Mouse (Mus musculus): ENCODE measurements at regions not wholly inside any gene's neighbourhood (a gene's known extent, or its start where the extent isn't known, plus 50 kb on each side); places are given as distances from the start of the nearest gene placed in this dataset.

DNA sequence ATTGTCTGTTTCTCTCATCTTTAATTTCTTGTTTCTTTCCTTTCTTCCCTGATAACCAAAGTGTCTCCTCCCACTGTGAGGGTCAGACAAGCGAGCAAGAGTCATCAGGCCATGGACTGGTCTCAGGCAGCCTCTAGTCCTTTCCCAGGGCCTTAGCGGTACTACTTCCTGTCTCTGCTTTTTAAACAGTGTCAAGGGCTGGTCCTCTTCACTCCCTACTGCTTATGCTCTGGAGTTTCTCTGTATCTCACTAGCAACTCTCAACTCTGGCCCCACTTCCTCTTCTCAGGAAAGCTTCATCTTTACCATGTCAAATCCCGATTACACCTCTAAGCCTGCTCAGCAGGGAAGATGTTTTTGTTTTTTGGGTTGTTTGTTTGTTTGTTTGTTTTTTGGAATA is 124.1 kb downstream of the Pten start:
- Histone ChIP-seq H3K27me3 (ENCODE audit: control insufficient read depth, insufficient read depth, low read length) (no peaks in the 10 kb centered on the region), H3K4me3 (ENCODE audit: low read depth, low read length) (no peak overlapping the region), H3K27ac (ENCODE audit: insufficient read depth, low read depth, low read length) (no peak overlapping the region), H3K36me3 (ENCODE audit: control insufficient read depth, insufficient read depth, low read length) (no peaks in the 10 kb centered on the region), H3K4me1 (ENCODE audit: control insufficient read depth, insufficient read depth, insufficient read length, low read length) (no peaks in the 10 kb centered on the region)
- TF ChIP-seq POLR2A (IDR thresholded peaks at IDR 0.05; ENCODE audit: low read depth, low read length) (no peak), CTCF (IDR thresholded peaks at IDR 0.05; ENCODE audit: extremely low read depth, insufficient read length, insufficient replicate concordance, low read depth, low read length) (no peak)
- 84% methylated on average over 3 of the region's 3 CpGs for WGBS

DNA sequence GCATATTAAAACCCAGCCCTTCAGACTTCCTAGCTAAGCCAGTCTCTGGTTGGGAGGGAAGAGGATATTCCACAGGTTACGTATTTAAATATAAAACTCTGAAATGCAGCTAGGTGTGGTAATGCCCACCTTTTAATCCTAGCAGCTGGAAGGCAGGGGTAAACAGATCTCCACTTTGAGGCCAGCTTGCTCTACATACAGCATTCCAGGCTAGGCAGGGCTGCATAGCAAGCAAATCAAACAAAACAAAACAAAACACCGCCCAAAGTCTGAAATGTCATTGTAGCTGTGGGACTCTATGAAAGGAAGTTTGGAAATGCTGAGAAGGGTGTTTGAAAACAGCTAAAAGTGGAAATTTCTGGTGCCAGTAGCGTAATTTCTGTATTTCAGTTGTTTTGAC is 127.0 kb downstream of the Pten start:
- Histone ChIP-seq H3K27me3 (ENCODE audit: control insufficient read depth, insufficient read depth, low read length) (no peaks in the 10 kb centered on the region; the same call in 1 of the 2 replicates), H3K27ac (ENCODE audit: insufficient read depth, low read depth, low read length) (no peak overlapping the region), H3K4me1 (ENCODE audit: control insufficient read depth, insufficient read depth, insufficient read length, low read length) (no peaks in the 10 kb centered on the region), H3K4me3 (ENCODE audit: low read depth, low read length) (no peak overlapping the region), H3K36me3 (ENCODE audit: control insufficient read depth, insufficient read depth, low read length) (no peaks in the 10 kb centered on the region)
- TF ChIP-seq POLR2A (IDR thresholded peaks at IDR 0.05; ENCODE audit: low read depth, low read length) (no peak), CTCF (IDR thresholded peaks at IDR 0.05; ENCODE audit: extremely low read depth, insufficient read length, insufficient replicate concordance, low read depth, low read length) (no peak)
- WGBS = 79% methylated on average over 3 of the region's 3 CpGs

DNA sequence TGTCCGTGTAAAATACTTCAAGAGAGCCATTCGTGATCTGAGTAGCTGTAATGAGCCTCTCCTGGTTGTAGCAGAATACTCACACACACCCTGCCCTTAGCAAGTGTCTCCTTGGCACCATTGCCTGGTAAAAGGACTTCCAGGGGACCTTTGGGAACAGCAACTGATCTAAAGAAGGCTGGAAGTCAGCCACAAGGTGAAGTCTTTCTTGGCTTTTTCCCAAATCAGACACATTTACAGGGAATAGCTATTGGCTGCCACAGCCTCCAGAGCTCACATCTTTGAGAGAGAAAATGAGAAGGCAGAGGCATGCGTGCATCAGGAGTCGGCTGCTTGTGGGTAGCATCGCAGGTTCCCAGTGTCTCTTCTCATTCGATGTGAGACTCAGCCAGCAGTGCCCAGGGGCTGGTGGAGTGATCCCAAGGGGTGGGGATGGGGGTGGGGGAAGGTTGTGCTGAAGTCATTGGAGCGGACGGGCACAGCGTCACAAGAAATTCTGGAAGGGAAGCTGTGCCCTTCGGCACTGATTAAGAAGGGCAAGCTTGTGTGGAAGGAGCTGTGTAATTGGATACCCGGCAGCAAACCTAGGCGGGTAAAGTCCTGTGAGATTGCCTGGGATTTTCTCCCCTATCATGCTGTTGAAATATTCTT is 128.3 kb downstream of the Pten start:
- Histone ChIP-seq H3K36me3 (ENCODE audit: control insufficient read depth, insufficient read depth, low read length) (no peaks in the 10 kb centered on the region), H3K27ac (ENCODE audit: insufficient read depth, low read depth, low read length) (no peak overlapping the region), H3K27me3 (ENCODE audit: control insufficient read depth, insufficient read depth, low read length) (no peaks in the 10 kb centered on the region; the same call in 1 of the 2 replicates), H3K4me3 (ENCODE audit: low read depth, low read length) (no peak overlapping the region), H3K4me1 (ENCODE audit: control insufficient read depth, insufficient read depth, insufficient read length, low read length) (no peaks in the 10 kb centered on the region)
- WGBS = 52% methylated on average over 12 of the region's 12 CpGs
- TF ChIP-seq POLR2A (IDR thresholded peaks at IDR 0.05; ENCODE audit: low read depth, low read length) = no peak
- TF ChIP-seq CTCF (IDR thresholded peaks at IDR 0.05; ENCODE audit: extremely low read depth, insufficient read length, insufficient replicate concordance, low read depth, low read length) = no peak

DNA sequence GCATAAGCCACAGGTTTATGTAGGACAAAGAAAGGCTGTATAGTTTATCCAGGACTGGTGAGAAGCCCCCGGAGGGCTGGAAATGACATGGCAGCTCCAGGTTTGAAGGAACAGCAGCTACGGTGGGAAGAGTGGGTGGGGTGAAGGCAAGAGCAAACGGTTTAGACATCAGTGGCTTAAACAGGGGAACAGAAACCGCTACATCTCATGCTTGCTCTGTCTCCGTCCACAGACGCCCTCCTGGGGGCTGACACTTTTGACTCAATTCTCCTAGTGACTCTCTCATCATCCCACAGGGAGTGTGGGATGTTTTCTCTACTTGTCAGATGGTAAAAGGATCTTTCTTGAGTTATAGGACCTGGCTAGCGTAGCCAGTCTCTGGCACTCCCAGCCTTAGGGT is 129.9 kb downstream of the Pten start:
- TF ChIP-seq POLR2A (IDR thresholded peaks at IDR 0.05; ENCODE audit: low read depth, low read length) (no peak), CTCF (IDR thresholded peaks at IDR 0.05; ENCODE audit: extremely low read depth, insufficient read length, insufficient replicate concordance, low read depth, low read length) (no peak)
- 91% methylated on average over 7 of the region's 7 CpGs for WGBS
- H3K27me3 ChIP-seq (ENCODE audit: control insufficient read depth, insufficient read depth, low read length) = no peaks in the 10 kb centered on the region; the same call in 1 of the 2 replicates
- no peak overlapping the region for H3K4me3 ChIP-seq (ENCODE audit: low read depth, low read length)
- no peaks in the 10 kb centered on the region for H3K4me1 ChIP-seq (ENCODE audit: control insufficient read depth, insufficient read depth, insufficient read length, low read length)
- H3K27ac ChIP-seq (ENCODE audit: insufficient read depth, low read depth, low read length) = no peak overlapping the region
- no peaks in the 10 kb centered on the region for H3K36me3 ChIP-seq (ENCODE audit: control insufficient read depth, insufficient read depth, low read length)

DNA sequence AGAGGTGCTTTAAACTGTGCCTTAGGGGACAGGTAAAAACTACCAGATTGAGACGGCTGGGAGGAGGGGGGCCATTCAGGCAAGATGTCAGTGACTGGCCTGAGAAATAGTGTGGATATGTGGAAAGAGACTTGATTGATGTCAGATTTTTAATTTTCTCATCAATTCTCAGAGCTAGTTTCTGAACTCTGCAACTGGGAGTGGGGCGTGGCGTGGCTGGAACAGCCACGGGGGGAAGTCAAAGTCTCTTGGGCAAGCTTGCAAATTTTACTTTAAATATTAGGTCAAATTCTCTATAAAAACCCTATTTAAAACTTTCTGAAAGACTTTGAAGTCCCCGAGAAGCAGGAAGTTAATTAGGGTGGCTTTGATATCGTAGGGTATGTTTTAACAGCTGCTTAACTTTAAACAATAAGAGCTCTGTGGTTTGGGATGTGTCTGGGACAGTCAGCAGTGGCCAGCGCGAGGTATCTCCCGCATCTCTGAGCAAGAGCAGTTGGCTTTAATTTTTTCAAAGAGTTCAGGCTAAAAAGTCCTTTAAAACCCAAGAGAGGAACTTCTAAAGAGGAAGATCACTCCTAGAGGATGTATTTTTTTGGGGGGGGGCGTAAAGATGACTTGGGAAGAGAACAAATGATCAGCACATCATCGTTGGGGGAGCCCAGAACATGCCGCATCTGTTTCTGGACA is 131.5 kb downstream of the Pten start:
- H3K4me1 ChIP-seq (ENCODE audit: control insufficient read depth, insufficient read depth, insufficient read length, low read length) = no peaks in the 10 kb centered on the region
- H3K27ac ChIP-seq (ENCODE audit: insufficient read depth, low read depth, low read length) = no peak overlapping the region
- H3K4me3 ChIP-seq (ENCODE audit: low read depth, low read length) = no peak overlapping the region
- no peaks in the 10 kb centered on the region; the same call in 1 of the 2 replicates for H3K27me3 ChIP-seq (ENCODE audit: control insufficient read depth, insufficient read depth, low read length)
- WGBS = 33% methylated on average over 12 of the region's 12 CpGs
- H3K36me3 ChIP-seq (ENCODE audit: control insufficient read depth, insufficient read depth, low read length) = no peaks in the 10 kb centered on the region
- TF ChIP-seq CTCF (IDR thresholded peaks at IDR 0.05; ENCODE audit: extremely low read depth, insufficient read length, insufficient replicate concordance, low read depth, low read length) = no peak
- no peak for TF ChIP-seq POLR2A (IDR thresholded peaks at IDR 0.05; ENCODE audit: low read depth, low read length)

DNA sequence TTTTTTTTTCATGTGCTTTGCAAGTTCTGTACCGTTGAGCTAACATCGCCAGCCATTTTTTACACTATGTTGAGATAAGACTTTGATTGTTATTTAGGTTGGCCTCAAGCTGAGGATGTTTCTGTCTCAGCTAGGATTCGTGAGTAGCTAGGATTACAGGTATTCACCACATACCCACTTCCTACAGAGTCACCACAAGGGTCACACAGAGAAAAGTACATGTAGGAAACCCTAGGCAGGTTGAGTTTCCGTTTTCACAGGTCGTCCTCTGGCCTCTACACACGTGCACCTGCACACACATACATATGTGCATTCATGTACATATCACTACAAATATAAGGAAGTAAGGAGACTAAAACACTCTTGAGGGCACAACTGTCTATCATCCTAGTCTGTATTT is 133.5 kb downstream of the Pten start:
- no peaks in the 10 kb centered on the region for H3K36me3 ChIP-seq (ENCODE audit: control insufficient read depth, insufficient read depth, low read length)
- no peak for TF ChIP-seq POLR2A (IDR thresholded peaks at IDR 0.05; ENCODE audit: low read depth, low read length)
- no peak for TF ChIP-seq CTCF (IDR thresholded peaks at IDR 0.05; ENCODE audit: extremely low read depth, insufficient read length, insufficient replicate concordance, low read depth, low read length)
- H3K27me3 ChIP-seq (ENCODE audit: control insufficient read depth, insufficient read depth, low read length) = no peaks in the 10 kb centered on the region; the same call in 1 of the 2 replicates
- H3K4me1 ChIP-seq (ENCODE audit: control insufficient read depth, insufficient read depth, insufficient read length, low read length) = no peaks in the 10 kb centered on the region
- H3K27ac ChIP-seq (ENCODE audit: insufficient read depth, low read depth, low read length) = no peak overlapping the region
- H3K4me3 ChIP-seq (ENCODE audit: low read depth, low read length) = no peak overlapping the region
- WGBS = 84% methylated on average over 6 of the region's 6 CpGs

DNA sequence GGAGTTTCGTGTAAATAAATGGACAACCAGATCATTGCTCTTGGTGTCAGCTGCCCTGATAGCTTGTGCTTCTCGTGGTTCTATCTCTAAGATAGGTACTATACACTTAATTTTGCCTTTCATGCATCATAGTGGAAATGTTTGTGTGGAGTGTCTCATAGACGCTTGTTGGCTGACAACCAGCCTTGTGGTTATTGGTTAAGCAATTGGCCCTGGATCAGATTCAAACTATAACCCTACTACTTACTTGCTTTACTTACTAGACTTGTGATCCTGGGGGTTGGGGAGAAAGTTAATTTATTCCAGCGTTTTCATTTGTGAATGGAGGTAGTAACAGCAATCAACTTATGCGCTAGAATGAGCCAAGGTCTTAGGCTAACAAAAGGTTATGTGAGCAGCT is 135.2 kb downstream of the Pten start:
- no peaks in the 10 kb centered on the region for H3K4me1 ChIP-seq (ENCODE audit: control insufficient read depth, insufficient read depth, insufficient read length, low read length)
- WGBS = 83% methylated on average over 5 of the region's 5 CpGs
- H3K27ac ChIP-seq (ENCODE audit: insufficient read depth, low read depth, low read length) = no peak overlapping the region
- no peaks in the 10 kb centered on the region; the same call in 1 of the 2 replicates for H3K27me3 ChIP-seq (ENCODE audit: control insufficient read depth, insufficient read depth, low read length)
- no peak overlapping the region for H3K4me3 ChIP-seq (ENCODE audit: low read depth, low read length)
- TF ChIP-seq POLR2A (IDR thresholded peaks at IDR 0.05; ENCODE audit: low read depth, low read length) = no peak
- no peak for TF ChIP-seq CTCF (IDR thresholded peaks at IDR 0.05; ENCODE audit: extremely low read depth, insufficient read length, insufficient replicate concordance, low read depth, low read length)
- H3K36me3 ChIP-seq (ENCODE audit: control insufficient read depth, insufficient read depth, low read length) = no peaks in the 10 kb centered on the region
